Mouse (Mus musculus) liver, adult 2 months (tissue): ENCODE data around the gene Etfb.

ENCODE experiments used
- CTCF ChIP-seq: fragments of 200-500 bp; IDR thresholded peaks from 2 replicates; pipeline ENCODE4 v1.5.1; 2011; ENCODE audit warnings: low read depth, low read length, control low read depth
- POLR2A ChIP-seq: fragments of 200-500 bp; IDR thresholded peaks from 2 replicates; pipeline ENCODE4 v1.6.1; 2011; ENCODE audit warnings: low read length, control low read depth; ENCODE audit not compliant: insufficient read depth; ENCODE audit errors: extremely low read depth

GRCm38 (mm10) chr7:43470373-43470772 lies 26.5 kb downstream of the Etfb start:
- TF ChIP-seq CTCF: peak; percentile 67; the same call in 1 of the 2 replicates
- TF ChIP-seq POLR2A: no peak
